Mouse (Mus musculus): Measurements from ENCODE around the gene Gpatch4.

DNA sequence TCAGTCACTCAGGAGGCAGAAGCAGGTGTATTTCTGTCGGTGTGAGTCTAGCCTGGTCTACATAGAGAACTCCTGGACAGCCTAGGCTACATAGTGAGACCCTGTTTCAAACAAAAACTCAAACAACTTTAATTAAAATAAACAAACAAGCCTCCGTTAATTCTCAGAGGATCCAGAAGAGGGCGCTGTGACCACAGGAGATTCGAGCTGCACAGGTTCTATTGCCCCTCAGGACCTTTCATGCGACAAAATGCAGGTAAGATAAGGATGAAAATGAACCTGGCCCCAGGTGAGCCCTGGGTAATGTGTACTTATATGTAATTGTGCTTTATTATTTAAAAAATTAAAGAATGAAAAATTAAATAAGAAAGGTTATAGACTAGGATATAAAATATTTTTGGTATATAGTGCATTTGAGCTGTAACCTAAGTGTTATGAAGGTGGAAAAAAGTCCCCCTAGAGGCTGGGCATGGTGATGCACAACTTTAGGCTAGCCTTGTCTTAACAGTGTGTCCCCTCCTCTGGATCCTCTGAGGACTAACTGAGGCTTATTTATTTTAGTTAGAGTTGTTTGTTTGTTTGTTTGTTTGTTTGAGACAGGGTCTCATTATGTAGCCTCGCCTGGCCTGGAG, 32.2 kb upstream of the Gpatch4 start:
- TF ChIP-seq TAL1 (IDR thresholded peaks at IDR 0.05; ENCODE audit: low read length): no peak
- no peak for TF ChIP-seq GATA1 (IDR thresholded peaks at IDR 0.05; ENCODE audit: low read length)
